Mouse (Mus musculus) brain, embryonic 18.5 days (tissue): ENCODE measurements around the gene Nudt22.
"Not testable (repeated sequence)": the region's sequence is repeated elsewhere in the genome, so short reads cannot be mapped to it uniquely, and the experiment has no call there.

Experiments
- DNase-seq: peaks from one replicate; pipeline ENCODE4 v3.0.0-alpha.2; 2012; ENCODE audit warnings: low read depth, low spot score

Nudt22 gene

GRCm38 (mm10) chr19:6995255-6995991, 494 bp downstream of the Nudt22 start:
- no peak for DNase-seq

- DNase-seq = no peak
These were observed 1.4 kb downstream of the Nudt22 start for GRCm38 (mm10) chr19:6994489-6994888.

GRCm38 (mm10) chr19:6994002-6994401, 1.9 kb downstream of the Nudt22 start:
- no peak for DNase-seq

- no peak for DNase-seq
These were observed 2.7 kb downstream of the Nudt22 start for GRCm38 (mm10) chr19:6993011-6993770.

DNA sequence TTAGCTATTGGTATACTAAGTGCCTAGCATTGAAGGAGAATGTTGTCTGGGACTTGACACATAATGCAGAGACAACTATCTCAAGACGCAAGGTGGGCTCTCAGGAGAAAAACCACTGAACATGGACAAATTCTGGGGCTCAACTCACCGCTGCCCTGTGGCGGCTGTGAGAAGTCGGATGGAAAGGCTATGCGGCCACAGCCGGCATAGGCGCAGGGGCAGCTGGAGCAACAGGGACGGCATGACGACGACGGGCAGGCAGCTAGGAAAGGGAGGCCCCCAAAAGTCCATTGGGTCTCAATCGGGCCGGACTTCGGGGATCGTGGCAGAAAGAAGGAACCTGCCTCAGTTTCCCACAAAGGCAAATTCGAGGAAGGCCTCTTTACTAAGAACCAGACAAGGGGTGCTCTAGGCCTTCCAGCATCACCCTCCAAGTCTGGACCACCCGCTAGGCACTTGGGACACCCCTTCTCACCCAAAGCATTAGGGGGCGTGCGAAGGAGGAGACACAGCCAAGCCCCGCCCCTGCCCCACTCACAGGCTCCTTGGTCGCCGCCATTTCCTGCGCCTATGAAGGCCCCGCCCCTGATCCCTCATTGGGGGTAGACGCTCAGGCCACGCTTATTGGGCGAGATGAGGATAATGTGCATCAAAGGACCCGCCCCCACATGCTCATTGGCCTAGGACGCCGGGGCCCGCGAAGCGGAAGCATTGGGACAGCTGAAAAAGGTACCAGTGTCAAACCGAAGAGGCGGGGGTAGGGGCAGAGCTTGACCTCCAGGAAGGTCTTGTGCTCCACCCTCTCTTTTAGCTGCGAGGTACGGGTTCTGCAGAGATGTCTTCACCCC, 3.7 kb downstream of the Nudt22 start, which contains the start of gene Dnajc4:
Gene Dnajc4 (minus strand): TSS at position 562 of the 848 bp plus-strand sequence.
- peak; percentile 90 for DNase-seq

DNA sequence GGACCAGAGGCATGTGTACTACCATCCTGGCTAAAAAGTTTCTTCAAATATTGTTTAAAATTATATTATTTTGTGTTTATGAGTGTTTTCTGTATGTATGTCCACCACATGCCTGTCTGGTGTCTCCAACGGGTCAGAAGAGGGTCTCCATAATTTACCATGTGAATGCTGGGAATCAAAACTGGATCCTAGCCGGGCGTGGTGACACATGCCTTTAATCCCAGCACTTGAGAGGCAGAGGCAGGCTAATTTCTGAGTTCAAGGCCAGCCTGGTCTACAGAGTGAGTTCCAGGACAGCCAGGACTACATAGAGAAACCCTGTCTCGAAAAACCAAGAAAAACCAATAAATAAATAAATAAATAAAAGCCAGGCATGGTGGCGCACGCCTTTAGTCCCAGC, 4.8 kb downstream of the Nudt22 start:
- DNase-seq = not testable (repeated sequence)

DNA sequence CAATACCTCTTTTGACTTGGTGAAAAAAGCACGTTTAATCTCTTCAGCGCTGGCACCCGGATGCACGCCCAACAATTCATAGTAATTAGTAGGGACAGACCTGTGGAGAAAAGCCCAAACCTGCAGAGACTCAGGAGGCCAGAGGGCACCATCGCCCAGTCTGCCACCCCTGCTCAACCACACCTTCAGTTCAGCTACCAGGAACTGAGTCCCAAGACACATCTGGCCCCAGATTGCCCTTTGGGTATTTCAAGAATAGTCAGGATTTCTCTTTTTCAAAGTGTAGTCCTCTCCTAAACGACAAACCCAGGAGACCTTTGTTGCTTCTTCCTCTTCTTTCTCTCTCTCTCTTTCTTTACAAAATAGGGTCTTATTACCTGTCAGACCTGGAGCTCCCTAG, 5.2 kb downstream of the Nudt22 start:
- no peak for DNase-seq

DNA sequence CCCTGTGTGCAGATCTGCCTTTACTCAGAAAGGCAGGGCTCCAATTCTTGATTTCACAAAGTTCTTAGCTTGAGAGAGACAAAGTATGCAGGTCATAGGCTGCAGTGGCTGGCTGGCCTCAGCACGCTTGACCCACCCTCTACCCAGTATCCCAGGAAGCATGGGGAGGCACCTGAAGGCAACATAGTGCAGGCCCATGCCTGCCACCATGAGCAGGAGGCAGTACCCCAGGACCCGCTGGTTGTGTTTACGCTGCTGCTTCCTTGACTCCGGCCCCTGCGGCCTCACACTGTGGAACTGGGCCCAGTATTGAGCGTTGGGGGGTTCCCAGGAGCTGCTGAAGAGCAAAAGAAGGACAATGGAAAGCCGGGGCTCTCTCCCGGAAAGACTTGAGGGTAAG, 6.7 kb downstream of the Nudt22 start:
- DNase-seq = no peak

- DNase-seq = no peak
These were observed 8.0 kb downstream of the Nudt22 start for GRCm38 (mm10) chr19:6987904-6988285.

DNA sequence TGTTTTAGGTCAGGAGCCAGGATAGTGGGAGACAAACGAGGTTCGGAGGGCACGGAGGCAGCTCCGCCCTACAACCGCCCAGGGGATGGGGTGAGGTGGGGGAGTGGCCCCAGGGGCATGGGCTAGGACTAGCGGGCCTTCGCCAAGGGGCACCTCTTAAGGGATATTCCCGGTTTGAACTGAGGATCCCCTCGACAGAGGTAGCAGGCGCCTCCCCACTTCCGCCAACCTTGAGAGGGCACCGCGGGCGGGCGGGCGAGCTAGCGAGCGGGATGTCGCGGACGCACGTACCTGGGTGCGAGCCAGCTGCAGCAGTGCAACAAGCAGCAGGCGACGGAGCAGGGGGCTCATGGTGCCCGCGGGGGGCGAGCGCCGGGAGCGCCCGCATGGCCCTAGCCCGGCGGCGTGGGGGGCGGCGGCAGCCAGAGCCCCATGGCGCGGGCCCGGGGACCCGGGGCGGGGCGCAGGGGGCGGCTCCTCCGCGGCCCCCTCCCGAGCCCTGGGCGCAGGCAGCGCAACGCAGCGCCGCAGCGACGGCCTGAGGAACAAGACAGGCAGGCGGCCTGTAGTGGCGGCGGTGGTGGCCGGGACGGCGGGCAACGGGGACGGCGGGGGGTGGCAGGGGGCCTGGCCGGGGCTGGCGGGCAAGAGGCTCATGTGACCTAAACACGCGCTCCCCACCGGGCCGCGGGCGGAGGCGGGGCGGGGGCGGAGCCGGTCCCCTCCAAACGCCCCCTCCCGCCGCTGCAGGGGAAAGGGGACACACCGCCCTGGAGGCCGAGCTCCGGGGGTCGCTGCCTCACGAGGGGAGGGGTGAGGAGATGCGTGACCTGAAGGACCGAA, 8.6 kb downstream of the Nudt22 start, which contains the start of gene Vegfb:
Gene Vegfb (minus strand): TSS at position 591 of the 843 bp plus-strand sequence.
- no peak for DNase-seq

GRCm38 (mm10) chr19:6985951-6986708, 9.8 kb downstream of the Nudt22 start:
- DNase-seq = no peak

DNA sequence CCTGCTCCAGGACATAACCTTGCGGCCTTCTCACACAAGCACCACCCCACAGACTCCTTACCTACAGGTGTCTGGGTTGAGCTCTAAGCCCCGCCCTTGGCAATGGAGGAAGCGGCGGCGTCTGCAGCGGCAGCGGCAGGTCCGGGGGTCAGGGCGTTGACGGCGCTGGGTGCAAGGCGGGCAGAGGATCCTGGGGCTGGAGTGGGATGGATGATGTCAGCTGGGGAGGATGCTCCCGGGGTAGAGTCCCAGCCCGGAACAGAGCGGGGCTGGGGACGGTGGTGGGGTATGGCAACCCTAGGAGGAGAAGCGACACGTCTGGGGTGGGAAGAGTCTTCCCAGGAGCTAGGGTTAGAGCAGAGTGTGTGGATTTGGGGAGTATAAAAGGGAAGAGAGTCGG, 10.6 kb downstream of the Nudt22 start:
- no peak for DNase-seq

GRCm38 (mm10) chr19:6983621-6984020, 12.3 kb downstream of the Nudt22 start:
- no peak for DNase-seq

GRCm38 (mm10) chr19:6981465-6981864, 14.5 kb downstream of the Nudt22 start:
- DNase-seq = no peak

DNA sequence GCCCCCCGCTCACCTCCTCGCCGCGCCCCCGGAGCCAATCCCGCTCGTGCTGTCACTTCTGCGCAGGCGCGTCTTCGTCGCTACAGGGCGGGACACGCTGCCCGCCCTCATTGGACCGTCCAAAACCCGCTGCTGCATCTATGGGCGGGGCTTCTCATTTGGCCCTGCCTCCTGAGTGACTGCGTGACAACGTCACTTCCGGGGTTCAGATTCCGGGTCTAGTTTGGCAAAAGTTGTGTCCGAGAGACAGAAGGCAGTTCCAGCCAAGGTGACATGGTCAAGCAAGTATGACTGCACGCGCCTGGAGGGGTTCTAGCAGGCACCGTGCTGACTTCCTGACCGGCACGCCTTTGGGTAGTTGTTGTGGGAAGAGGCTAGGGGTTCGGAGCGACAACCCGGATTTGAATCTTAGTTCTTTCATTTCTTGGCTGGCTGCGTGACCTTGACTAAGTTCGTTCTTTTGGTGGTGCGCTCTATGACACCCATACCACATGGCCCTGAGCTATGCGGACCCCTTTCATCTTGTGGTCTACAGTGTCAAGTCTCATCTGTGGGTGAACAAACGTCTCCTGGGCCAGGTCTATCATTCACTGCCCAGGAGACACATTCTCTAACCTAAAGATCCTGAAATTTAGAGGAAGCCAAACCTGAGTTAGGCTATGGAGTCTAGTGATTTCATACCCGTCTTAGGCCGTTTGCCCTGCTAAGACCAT, 15.4 kb downstream of the Nudt22 start, which contains the start of gene Fkbp2:
Gene Fkbp2 (minus strand): TSS at position 121 of the 713 bp plus-strand sequence.
- DNase-seq = peak; percentile 97

GRCm38 (mm10) chr19:6979486-6980380, 16.2 kb downstream of the Nudt22 start:
- peak; percentile 96 for DNase-seq

GRCm38 (mm10) chr19:6979001-6979479, 16.9 kb downstream of the Nudt22 start:
- DNase-seq = no peak

DNA sequence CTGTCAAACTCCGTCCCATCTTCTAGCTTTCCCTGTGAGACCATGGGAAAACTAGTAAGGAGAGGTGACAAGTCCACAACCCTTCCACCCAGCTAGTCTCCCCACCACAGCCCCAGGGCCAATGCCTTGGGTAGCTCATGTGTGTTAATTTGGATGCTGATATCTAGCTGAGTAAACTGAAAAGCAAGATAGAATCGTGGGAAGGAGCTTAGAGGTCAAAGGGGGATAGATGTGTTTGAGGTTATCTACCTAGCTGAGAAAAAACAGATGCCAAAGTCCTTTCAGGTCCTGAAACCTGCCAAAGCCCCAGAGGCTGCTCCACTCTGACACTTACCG, 17.3 kb downstream of the Nudt22 start:
- no peak for DNase-seq
